Mouse (Mus musculus) brown adipose tissue, adult 24 weeks (tissue): ENCODE results near the gene Gm20388. TPM values are rescaled to one million over a fixed set of nuclear protein-coding genes. Genes with fewer than 3 reads are reported as not detected.

Source experiments
- H3K27ac ChIP-seq: fragments of 200-500 bp; replicated peaks from 2 replicates; pipeline ENCODE4 v1.5.1; 2012; ENCODE audit warnings: low read depth, mild to moderate bottlenecking, low read length
- H3K4me1 ChIP-seq: fragments of 200-500 bp; 2 replicates; pipeline ENCODE4 v1.6.1; 2012; ENCODE audit warnings: low read length, mixed read lengths; ENCODE audit not compliant: control insufficient read depth, insufficient read depth, insufficient read length
- H3K4me3 ChIP-seq: fragments of 200-500 bp; 2 replicates; pipeline ENCODE4 v1.5.1; 2012; ENCODE audit warnings: low read depth, mild to moderate bottlenecking, low read length, moderate library complexity; ENCODE audit not compliant: insufficient read depth
- polyA plus RNA-seq: library from polyadenylated mRNA; stranded (reverse); fragments of >200 nt; gene quantifications from 2 replicates; pipeline ENCODE4 v1.2.4, GENCODE M21; 2012; ENCODE audit not compliant: missing spikeins, insufficient read depth, insufficient read length

Gm20388 gene
- polyA plus RNA-seq, 1 experiment: 44.7 TPM

GRCm38 (mm10) chr8:121623043-121623442, 1712.4 kb downstream of the Gm20388 start:
- Histone ChIP-seq H3K4me1 (peaks cover 29% of the 10 kb centered on the region), H3K4me3 (no peak overlapping the region), H3K27ac (no peak overlapping the region)

GRCm38 (mm10) chr8:121628681-121629080, 1718.0 kb downstream of the Gm20388 start:
- peaks cover 26% of the 10 kb centered on the region for H3K4me1 ChIP-seq
- H3K4me3 ChIP-seq: no peak overlapping the region
- no peak overlapping the region for H3K27ac ChIP-seq

- Histone ChIP-seq H3K4me1 (peaks cover 43% of the 10 kb centered on the region), H3K4me3 (no peak overlapping the region), H3K27ac (peak overlapping the region; percentile 72)
These were observed 1721.0 kb downstream of the Gm20388 start for GRCm38 (mm10) chr8:121631645-121632071.

GRCm38 (mm10) chr8:121632401-121632800, 1721.8 kb downstream of the Gm20388 start:
- H3K4me3 ChIP-seq: no peak overlapping the region
- peak overlapping the region; percentile 45 for H3K27ac ChIP-seq
- peaks cover 48% of the 10 kb centered on the region for H3K4me1 ChIP-seq

GRCm38 (mm10) chr8:121635534-121635933, 1724.9 kb downstream of the Gm20388 start:
- H3K4me1 ChIP-seq: peaks cover 56% of the 10 kb centered on the region
- H3K4me3 ChIP-seq: no peak overlapping the region
- peak overlapping the region; percentile 42 for H3K27ac ChIP-seq

GRCm38 (mm10) chr8:121636180-121636579, 1725.5 kb downstream of the Gm20388 start:
- Histone ChIP-seq H3K27ac (peak overlapping the region; percentile 42), H3K4me1 (peaks cover 54% of the 10 kb centered on the region), H3K4me3 (no peak overlapping the region)

GRCm38 (mm10) chr8:121642804-121643203, 1732.2 kb downstream of the Gm20388 start:
- Histone ChIP-seq H3K4me1 (peaks cover 55% of the 10 kb centered on the region), H3K27ac (peak overlapping the region; percentile 48), H3K4me3 (no peak overlapping the region)

GRCm38 (mm10) chr8:121643384-121643783, 1732.7 kb downstream of the Gm20388 start:
- peaks cover 59% of the 10 kb centered on the region for H3K4me1 ChIP-seq
- peak overlapping the region; percentile 48 for H3K27ac ChIP-seq

GRCm38 (mm10) chr8:121647511-121648215, 1737.0 kb downstream of the Gm20388 start:
- H3K4me1 ChIP-seq: peaks cover 63% of the 10 kb centered on the region
- H3K27ac ChIP-seq: no peak overlapping the region

More at GRCm38 (mm10) chr8:121643384-121643783, 1732.7 kb downstream of the Gm20388 start:
- H3K4me3 ChIP-seq: no peak overlapping the region

GRCm38 (mm10) chr8:121648451-121648850, 1737.8 kb downstream of the Gm20388 start:
- H3K4me3 ChIP-seq: no peak overlapping the region
- peaks cover 55% of the 10 kb centered on the region for H3K4me1 ChIP-seq
- H3K27ac ChIP-seq: no peak overlapping the region

More at GRCm38 (mm10) chr8:121647511-121648215, 1737.0 kb downstream of the Gm20388 start:
- no peak overlapping the region for H3K4me3 ChIP-seq

GRCm38 (mm10) chr8:121649423-121649822, 1738.8 kb downstream of the Gm20388 start:
- peaks cover 50% of the 10 kb centered on the region for H3K4me1 ChIP-seq
- peak overlapping the region; percentile 71 for H3K4me3 ChIP-seq
- no peak overlapping the region for H3K27ac ChIP-seq

GRCm38 (mm10) chr8:121649904-121650303, 1739.3 kb downstream of the Gm20388 start:
- H3K4me1 ChIP-seq: peaks cover 45% of the 10 kb centered on the region
- peak overlapping the region; percentile 71 for H3K4me3 ChIP-seq
- H3K27ac ChIP-seq: no peak overlapping the region

- H3K4me1 ChIP-seq: peaks cover 40% of the 10 kb centered on the region
- no peak overlapping the region for H3K27ac ChIP-seq
- H3K4me3 ChIP-seq: peak overlapping the region; percentile 71
These were observed 1740.0 kb downstream of the Gm20388 start for GRCm38 (mm10) chr8:121650389-121651307.

- Histone ChIP-seq H3K4me1 (peaks cover 40% of the 10 kb centered on the region), H3K27ac (no peak overlapping the region), H3K4me3 (peak overlapping the region; percentile 71)
These were observed 1740.8 kb downstream of the Gm20388 start for GRCm38 (mm10) chr8:121651308-121651873.

- Histone ChIP-seq H3K27ac (no peak overlapping the region), H3K4me3 (peak overlapping the region; percentile 71), H3K4me1 (peaks cover 40% of the 10 kb centered on the region)
These were observed 1741.3 kb downstream of the Gm20388 start for GRCm38 (mm10) chr8:121651874-121652361.
